Mouse (Mus musculus) bone marrow macrophage, adult 2 months (primary cell): ENCODE measurements at regions not wholly inside any gene's neighbourhood (a gene's known extent, or its start where the extent isn't known, plus 50 kb on each side); places are given as distances from the start of the nearest gene placed in this dataset.

Source experiments
- CTCF ChIP-seq: IDR thresholded peaks from 2 replicates; pipeline ENCODE4 v1.5.1; 2012; ENCODE audit warnings: low read depth, mild to moderate bottlenecking, low read length, moderate library complexity
- POLR2A ChIP-seq: IDR thresholded peaks from 2 replicates; pipeline ENCODE4 v1.6.1; 2012; ENCODE audit warnings: mild to moderate bottlenecking, low read depth, low read length, borderline replicate concordance

DNA sequence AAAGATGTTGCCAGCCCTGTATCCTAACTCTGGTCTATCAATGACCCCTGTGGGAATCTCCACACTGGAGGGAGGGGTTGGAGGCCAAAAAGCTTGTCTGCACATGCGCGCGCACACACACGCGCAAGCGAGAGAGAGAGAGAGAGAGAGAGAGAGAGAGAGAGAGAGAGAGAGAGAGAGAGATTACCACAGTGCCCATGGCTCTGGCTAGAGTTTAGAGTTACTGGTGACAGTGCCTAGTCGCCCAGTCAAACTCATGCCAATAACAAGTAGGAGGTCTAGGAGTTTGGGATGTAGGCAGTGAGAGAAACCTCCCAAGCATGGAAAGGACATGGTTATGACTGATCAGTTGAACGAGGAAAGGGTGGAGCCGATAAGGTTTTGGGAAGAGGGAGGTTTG is 86.6 kb upstream of the Mef2a start:
- TF ChIP-seq POLR2A (no peak), CTCF (no peak)
